Mouse (Mus musculus) heart, embryonic 12.5 days (tissue): ENCODE data around the gene Faim. TPM values are rescaled to one million over a fixed set of nuclear protein-coding genes. Genes with fewer than 3 reads are reported as not detected.

Experiments used
- ATAC-seq: fragments of 200-750 bp; cut with Nextera tagmentation; 2 replicates; pipeline ENCODE4 v1.8.0; 2017; ENCODE audit warnings: moderate TSS enrichment, moderate library complexity; ENCODE audit not compliant: insufficient number of reproducible peaks, low FRiP score
- H3K27ac ChIP-seq: fragments of 300-500 bp; sonication (generic); 2 replicates; pipeline ENCODE4 v1.5.1; 2016; ENCODE audit warnings: mild to moderate bottlenecking, moderate library complexity; ENCODE audit not compliant: poor library complexity, severe bottlenecking
- H3K27me3 ChIP-seq: fragments of 300-500 bp; sonication (generic); replicated peaks from 2 replicates; pipeline ENCODE4 v1.6.1; 2016; ENCODE audit warnings: mild to moderate bottlenecking, moderate library complexity
- H3K36me3 ChIP-seq: fragments of 300-500 bp; sonication (generic); 2 replicates; pipeline ENCODE4 v1.6.1; 2016; ENCODE audit warnings: mild to moderate bottlenecking, moderate library complexity
- H3K4me1 ChIP-seq: fragments of 300-500 bp; sonication (generic); replicated peaks from 2 replicates; pipeline ENCODE4 v1.6.1; 2016; ENCODE audit warnings: mild to moderate bottlenecking
- H3K4me2 ChIP-seq: fragments of 300-500 bp; sonication (generic); 2 replicates; pipeline ENCODE4 v1.6.1; 2016; ENCODE audit warnings: mild to moderate bottlenecking, moderate library complexity
- H3K4me3 ChIP-seq: fragments of 300-500 bp; sonication (generic); 2 replicates; pipeline ENCODE4 v1.5.1; 2016; ENCODE audit warnings: mild to moderate bottlenecking
- H3K9ac ChIP-seq: fragments of 300-500 bp; sonication (generic); 2 replicates; pipeline ENCODE4 v1.6.1; 2016; ENCODE audit warnings: mild to moderate bottlenecking, moderate library complexity
- H3K9me3 ChIP-seq: fragments of 300-500 bp; sonication (generic); replicated peaks from 2 replicates; pipeline ENCODE4 v1.6.1; 2016; ENCODE audit warnings: mild to moderate bottlenecking, moderate library complexity
- WGBS: fragments of 180-500 bp; shearing (Covaris S2); methylation state at CpG from one replicate; pipeline ENCODE4 v1.1.7; 2016; 5-methylcytosine and 5-hydroxymethylcytosine counted together
- polyA plus RNA-seq: library from polyadenylated mRNA; unstranded; fragments of >200 nt; fragmentation: Nextera tagmentation; extraction: Ambion mirVana; gene quantifications from 2 replicates; pipeline ENCODE4 v1.2.1, GENCODE M21; 2016

Gene Faim
- 34.6 and 35.7 TPM in 2 replicates for polyA plus RNA-seq

- Histone ChIP-seq H3K27ac (peak within 1 kb of the TSS; percentile 7; the same call in 1 of the 2 replicates), H3K27me3 (peaks cover 17% of the 10 kb centered on the region), H3K4me2 (peak within 1 kb of the TSS; percentile 88), H3K9ac (peak within 1 kb of the TSS; percentile 86), H3K36me3 (no peaks in the 10 kb centered on the region), H3K4me1 (peaks cover 8% of the 10 kb centered on the region; the same call in 1 of the 2 replicates), H3K4me3 (peak within 1 kb of the TSS; percentile 84), H3K9me3 (no peaks in the 10 kb centered on the region)
- WGBS, result 1% methylated on average over 45 of the region's 45 CpGs
- peak; percentile 100 for ATAC-seq
Measured at GRCm38 (mm10) chr9:98985800-98986475, at the start of gene Faim. TSS of gene Faim (plus strand) at chr9:98986373.

- H3K9me3 ChIP-seq, result no peaks in the 10 kb centered on the region
- H3K27ac ChIP-seq, result no peak overlapping the region
- H3K4me1 ChIP-seq, result no peaks in the 10 kb centered on the region
- H3K36me3 ChIP-seq, result no peaks in the 10 kb centered on the region
- WGBS, result 17% methylated on average over 2 of the region's 2 CpGs
- H3K4me3 ChIP-seq, result no peak overlapping the region
- no peak overlapping the region for H3K4me2 ChIP-seq
- ATAC-seq, result no peak
- peaks cover 17% of the 10 kb centered on the region for H3K27me3 ChIP-seq
- no peak overlapping the region for H3K9ac ChIP-seq
Measured at GRCm38 (mm10) chr9:98939290-98939689, 46.9 kb upstream of the Faim start.

- peak overlapping the region; percentile 65 for H3K4me2 ChIP-seq
- peak overlapping the region; percentile 38; the same call in 1 of the 2 replicates for H3K9ac ChIP-seq
- H3K4me1 ChIP-seq, result peaks cover 39% of the 10 kb centered on the region
- H3K9me3 ChIP-seq, result no peaks in the 10 kb centered on the region
- H3K36me3 ChIP-seq, result no peaks in the 10 kb centered on the region
- H3K27ac ChIP-seq, result no peak overlapping the region
- ATAC-seq, result no peak
- H3K27me3 ChIP-seq, result peaks cover 86% of the 10 kb centered on the region
- WGBS, result 1% methylated on average over 38 of the region's 40 CpGs
- H3K4me3 ChIP-seq, result peak overlapping the region; percentile 37
Measured at GRCm38 (mm10) chr9:98952171-98953050, 33.8 kb upstream of the Faim start.

- Histone ChIP-seq H3K9me3 (no peaks in the 10 kb centered on the region), H3K27ac (no peak overlapping the region), H3K4me1 (peaks cover 39% of the 10 kb centered on the region), H3K9ac (no peak overlapping the region), H3K4me3 (no peak overlapping the region), H3K27me3 (peaks cover 84% of the 10 kb centered on the region), H3K4me2 (no peak overlapping the region), H3K36me3 (no peaks in the 10 kb centered on the region)
- 3% methylated on average over 4 of the region's 4 CpGs for WGBS
- ATAC-seq, result no peak
Measured at GRCm38 (mm10) chr9:98953291-98953690, 32.9 kb upstream of the Faim start.

- Histone ChIP-seq H3K9ac (no peak overlapping the region), H3K4me2 (no peak overlapping the region), H3K9me3 (no peaks in the 10 kb centered on the region), H3K36me3 (no peaks in the 10 kb centered on the region), H3K4me1 (peaks cover 39% of the 10 kb centered on the region), H3K4me3 (no peak overlapping the region), H3K27me3 (peaks cover 86% of the 10 kb centered on the region), H3K27ac (no peak overlapping the region)
- ATAC-seq, result no peak
- 5% methylated on average over 9 of the region's 9 CpGs for WGBS
Measured at GRCm38 (mm10) chr9:98953830-98954229, 32.3 kb upstream of the Faim start.

GRCm38 (mm10) chr9:98954391-98955102 is 31.6 kb upstream of the Faim start:
- H3K4me3 ChIP-seq, result peak overlapping the region; percentile 54
- H3K27me3 ChIP-seq, result peaks cover 86% of the 10 kb centered on the region
- peak overlapping the region; percentile 94 for H3K4me2 ChIP-seq
- WGBS, result 1% methylated on average over 33 of the region's 33 CpGs
- no peaks in the 10 kb centered on the region for H3K9me3 ChIP-seq
- H3K36me3 ChIP-seq, result no peaks in the 10 kb centered on the region
- H3K27ac ChIP-seq, result no peak overlapping the region
- H3K9ac ChIP-seq, result peak overlapping the region; percentile 34
- H3K4me1 ChIP-seq, result peaks cover 39% of the 10 kb centered on the region
- ATAC-seq, result no peak

GRCm38 (mm10) chr9:98955103-98955715 is 31.0 kb upstream of the Faim start, which contains the start of gene Foxl2:
TSS of gene Foxl2 (plus strand) at chr9:98955288.
- H3K9ac ChIP-seq, result peak within 1 kb of the TSS; percentile 34
- WGBS, result under 1% methylated on average over 58 of the region's 58 CpGs
- ATAC-seq, result peak; percentile 53; the same call in 1 of the 2 replicates
- H3K27me3 ChIP-seq, result peaks cover 88% of the 10 kb centered on the region
- no peaks in the 10 kb centered on the region for H3K9me3 ChIP-seq
- H3K4me3 ChIP-seq, result peak within 1 kb of the TSS; percentile 54
- peaks cover 39% of the 10 kb centered on the region for H3K4me1 ChIP-seq
- peak within 1 kb of the TSS; percentile 94 for H3K4me2 ChIP-seq
- no peak within 1 kb of the TSS for H3K27ac ChIP-seq
- no peaks in the 10 kb centered on the region for H3K36me3 ChIP-seq

- H3K27ac ChIP-seq, result no peak overlapping the region
- peak overlapping the region; percentile 54 for H3K4me3 ChIP-seq
- peak overlapping the region; percentile 94 for H3K4me2 ChIP-seq
- under 1% methylated on average over 60 of the region's 60 CpGs for WGBS
- H3K4me1 ChIP-seq, result peaks cover 39% of the 10 kb centered on the region
- H3K9me3 ChIP-seq, result no peaks in the 10 kb centered on the region
- no peak for ATAC-seq
- peak overlapping the region; percentile 34; the same call in 1 of the 2 replicates for H3K9ac ChIP-seq
- H3K36me3 ChIP-seq, result no peaks in the 10 kb centered on the region
- peaks cover 88% of the 10 kb centered on the region for H3K27me3 ChIP-seq
Measured at GRCm38 (mm10) chr9:98955716-98956224, 30.4 kb upstream of the Faim start.

GRCm38 (mm10) chr9:98956591-98957381 is 29.4 kb upstream of the Faim start:
- no peak for ATAC-seq

More at GRCm38 (mm10) chr9:98956591-98957381, 29.4 kb upstream of the Faim start:
- WGBS, result under 1% methylated on average over 75 of the region's 80 CpGs
- no peaks in the 10 kb centered on the region for H3K9me3 ChIP-seq
- no peaks in the 10 kb centered on the region for H3K36me3 ChIP-seq
- peaks cover 39% of the 10 kb centered on the region for H3K4me1 ChIP-seq
- peaks cover 88% of the 10 kb centered on the region for H3K27me3 ChIP-seq
- H3K4me3 ChIP-seq, result peak overlapping the region; percentile 54
- peak overlapping the region; percentile 94 for H3K4me2 ChIP-seq
- peak overlapping the region; percentile 22; the same call in 1 of the 2 replicates for H3K9ac ChIP-seq
- H3K27ac ChIP-seq, result no peak overlapping the region
